Mouse (Mus musculus) CD8-positive naive resting alpha-beta T cell, adult 2 months (primary cell): ENCODE data around the gene Bhlhe40.

Experiments used
- DNase-seq, 2 experiments: peaks; one replicate each; pipeline ENCODE4 v3.0.0; 2022; ENCODE audit warnings: low read depth in 2 of 2, low spot score in 2 of 2

Bhlhe40 gene

DNA sequence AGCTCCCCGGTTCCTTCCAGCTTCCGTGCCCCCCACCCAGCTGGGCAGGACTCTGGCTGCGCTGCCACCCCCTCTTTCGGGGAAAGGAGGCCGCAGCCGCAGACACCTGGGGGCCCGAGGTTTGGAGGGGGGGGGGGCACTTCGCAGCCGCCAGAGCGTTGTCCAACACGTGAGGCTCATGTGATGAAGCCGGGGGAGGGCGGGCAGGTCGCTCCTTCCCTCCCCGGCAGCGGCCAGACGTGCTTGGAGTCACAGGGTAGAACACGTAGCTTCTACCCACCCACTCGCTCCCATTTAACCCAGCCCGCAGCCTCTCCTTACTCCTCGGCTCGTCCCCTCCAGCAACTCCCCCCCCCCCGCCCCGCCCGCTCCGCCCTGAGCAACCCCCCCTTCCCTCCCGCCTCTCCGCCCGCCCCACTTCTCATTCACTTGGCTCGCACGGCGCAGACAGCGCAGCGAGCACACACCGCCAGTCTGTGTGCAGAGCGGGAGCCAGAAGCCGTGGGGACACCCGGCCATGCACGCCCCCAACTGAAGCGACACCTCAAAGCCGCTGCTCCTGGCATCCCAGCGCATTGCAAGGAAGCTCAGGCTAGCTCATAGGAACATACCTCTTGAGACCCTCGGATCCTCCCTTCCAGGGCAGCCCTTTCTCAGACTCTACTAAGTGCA, at the start of gene Bhlhe40:
Gene Bhlhe40, plus strand, starts transcription at position 424 of the 672 bp plus-strand sequence.
- peak; percentile 52 to 60 for DNase-seq

DNA sequence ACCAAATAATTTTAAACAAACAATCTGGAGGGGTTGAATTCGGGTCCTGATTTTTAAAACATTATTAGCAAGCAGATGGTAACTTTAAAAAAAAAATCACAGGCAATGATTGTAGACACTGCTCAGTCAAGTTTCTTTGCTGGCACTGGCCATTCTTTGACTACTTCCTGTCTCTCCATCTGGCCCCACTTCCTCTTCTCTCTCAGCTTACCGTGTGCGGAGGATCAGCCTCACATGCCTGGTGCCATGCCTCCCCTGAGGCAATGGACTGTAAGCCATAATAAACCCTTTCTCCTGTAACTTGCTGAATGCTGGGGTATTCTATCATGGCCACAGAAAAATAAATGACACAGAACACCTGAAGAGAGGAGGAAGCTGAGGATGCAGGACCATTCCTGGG, 48.8 kb upstream of the Bhlhe40 start:
- no peak for DNase-seq

DNA sequence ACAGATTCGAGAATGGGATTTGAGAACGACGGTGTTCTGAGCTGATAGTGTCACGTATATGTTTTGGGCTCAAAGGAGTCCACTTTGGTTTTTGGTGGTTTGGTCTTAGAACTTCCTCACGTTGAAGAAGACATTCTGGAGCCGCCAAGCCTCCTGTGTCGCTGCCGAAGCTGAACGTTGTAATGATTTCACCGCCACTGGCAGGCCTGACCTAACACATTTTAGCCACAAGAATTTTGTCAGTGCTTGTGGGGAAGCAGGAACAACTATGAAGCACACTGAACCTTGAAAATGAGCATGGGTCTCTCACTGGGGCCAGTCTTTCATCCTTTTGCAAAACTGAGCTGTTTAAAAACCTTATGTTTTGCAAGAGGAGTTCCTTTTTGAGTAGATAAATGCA, 42.4 kb upstream of the Bhlhe40 start:
- no peak for DNase-seq

DNA sequence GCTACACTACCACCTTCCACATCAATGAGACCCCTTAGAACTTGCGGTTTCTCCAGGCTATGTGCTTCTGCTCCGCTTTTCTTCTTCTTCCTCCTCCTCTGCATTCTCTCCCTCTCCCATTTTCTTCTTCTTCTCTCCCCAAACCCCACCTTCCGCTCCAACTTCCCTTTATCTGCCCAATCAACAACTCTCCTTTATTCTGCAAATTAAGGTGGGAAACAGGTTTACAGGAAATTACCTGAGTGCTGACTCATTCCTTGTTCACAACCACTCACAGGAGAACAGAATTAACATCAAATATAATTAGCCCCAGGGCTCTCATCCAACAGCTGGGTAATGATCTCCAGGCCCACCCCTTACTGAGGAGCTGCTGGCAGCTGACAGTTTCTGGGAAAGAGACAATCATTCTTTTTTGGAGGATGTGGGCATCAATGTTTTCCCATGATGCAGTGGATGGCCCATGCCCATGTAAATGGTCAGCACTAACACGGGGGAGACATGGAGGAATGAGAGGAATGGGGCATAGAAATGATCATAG, 37.3 kb upstream of the Bhlhe40 start:
- DNase-seq: no peak

DNA sequence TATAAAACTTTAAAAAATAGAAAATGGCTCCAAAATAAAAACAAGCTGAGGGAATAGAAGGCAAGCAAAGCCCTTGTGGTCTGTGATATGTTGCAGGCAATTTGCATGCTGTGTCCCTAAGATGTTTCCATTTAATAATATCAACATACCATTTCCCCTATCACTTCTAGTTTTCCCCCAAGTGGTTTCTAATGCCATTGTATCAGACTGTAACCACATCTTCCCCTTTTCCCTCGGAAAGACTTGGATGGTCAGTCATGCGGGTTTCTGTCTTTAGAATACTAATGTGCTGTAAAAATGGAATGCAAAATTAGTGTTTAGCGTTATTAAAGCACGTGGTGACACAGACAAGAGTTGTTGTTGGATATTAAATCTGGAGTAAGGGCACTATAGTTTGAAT, 35.5 kb upstream of the Bhlhe40 start:
- DNase-seq: no peak

DNA sequence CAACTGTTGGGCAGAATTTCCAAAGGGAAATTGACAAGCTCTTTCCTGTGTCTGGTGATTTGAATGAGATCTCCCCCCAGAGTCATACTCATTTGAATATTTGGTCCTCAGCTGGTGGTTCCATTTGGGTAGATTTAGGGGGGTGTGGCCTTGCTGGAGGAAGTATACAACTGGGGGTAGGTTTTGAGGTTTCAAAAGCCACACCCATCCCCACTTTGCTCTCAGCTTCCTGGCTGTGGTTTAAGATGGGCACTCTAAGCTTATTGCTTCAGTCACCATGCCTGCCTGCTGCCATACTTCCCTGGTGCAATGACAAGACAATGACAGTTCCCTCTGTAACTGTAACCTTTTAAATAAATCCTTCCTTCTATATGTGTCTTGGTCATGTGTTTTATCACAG, 29.7 kb upstream of the Bhlhe40 start:
- peak; percentile 11 to 47 for DNase-seq

DNA sequence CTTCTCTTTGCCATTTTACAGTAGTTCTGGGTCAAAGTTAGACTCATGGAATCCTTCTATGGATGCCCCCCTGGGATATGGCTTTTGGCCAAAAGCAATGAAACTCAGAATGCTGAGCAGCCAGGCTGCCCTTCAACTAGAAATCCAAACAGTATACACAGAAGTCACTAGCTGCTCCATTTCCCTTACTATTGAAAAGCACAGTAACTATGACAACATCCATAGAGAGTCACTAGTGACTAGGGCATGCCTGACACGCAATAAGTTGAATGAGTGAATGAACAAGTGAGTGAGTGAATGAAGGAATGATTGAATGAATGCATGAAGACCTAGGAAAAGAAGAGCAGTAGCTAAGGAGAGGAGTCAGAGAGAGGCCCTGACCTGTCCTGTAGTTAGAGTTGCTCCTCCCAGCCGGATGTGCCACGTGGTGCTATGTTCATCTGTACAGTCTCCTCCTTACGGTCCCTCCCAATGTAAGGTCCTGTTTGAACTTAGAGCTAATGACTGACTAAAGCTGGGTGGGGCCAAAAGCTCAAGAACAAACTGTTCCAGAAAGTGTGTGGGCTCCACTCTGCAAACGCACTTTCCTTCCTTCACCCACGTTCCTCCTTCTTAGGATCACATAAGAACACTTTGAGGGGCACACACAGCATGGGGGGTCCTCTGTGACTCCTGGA, 22.1 kb upstream of the Bhlhe40 start:
- DNase-seq: no peak

DNA sequence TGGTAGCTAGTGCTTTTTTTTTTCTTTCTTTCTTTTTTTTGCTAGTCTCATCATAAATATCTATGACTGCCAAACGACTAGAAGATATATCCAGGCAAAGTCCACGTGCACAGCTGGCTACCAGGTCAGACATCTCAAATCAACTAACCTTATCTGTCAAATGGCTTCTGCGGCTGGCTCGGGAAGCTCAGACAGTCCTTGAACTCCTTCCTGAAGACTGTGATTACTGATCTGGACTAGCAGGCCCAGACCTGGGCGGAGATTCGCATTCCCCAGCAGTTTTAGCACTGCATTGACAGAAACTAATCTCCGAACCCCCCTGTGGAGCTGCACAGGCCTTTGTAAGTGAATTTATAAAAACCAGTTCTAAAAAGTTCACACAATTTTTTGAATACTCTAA, 18.4 kb upstream of the Bhlhe40 start:
- no peak for DNase-seq

DNA sequence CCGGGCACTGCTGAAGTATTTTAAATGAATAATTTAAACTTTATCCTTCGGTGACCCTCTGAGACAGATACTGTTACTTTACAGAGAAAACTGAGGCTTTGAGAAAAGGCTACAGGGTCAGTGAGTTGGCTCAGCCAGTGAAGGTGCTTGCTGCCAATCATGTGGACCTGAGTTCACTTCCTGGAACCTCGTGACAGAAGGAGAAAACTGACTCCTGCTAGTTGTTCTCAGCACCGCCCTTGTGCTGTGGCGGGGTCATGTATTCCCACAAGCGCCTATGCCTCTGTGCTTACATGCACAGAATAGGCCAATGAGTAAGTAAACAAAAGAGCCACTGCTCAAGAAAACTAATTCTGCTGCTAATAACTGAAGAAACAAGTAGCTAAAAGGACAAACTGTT, 17.4 kb upstream of the Bhlhe40 start:
- DNase-seq: no peak

DNA sequence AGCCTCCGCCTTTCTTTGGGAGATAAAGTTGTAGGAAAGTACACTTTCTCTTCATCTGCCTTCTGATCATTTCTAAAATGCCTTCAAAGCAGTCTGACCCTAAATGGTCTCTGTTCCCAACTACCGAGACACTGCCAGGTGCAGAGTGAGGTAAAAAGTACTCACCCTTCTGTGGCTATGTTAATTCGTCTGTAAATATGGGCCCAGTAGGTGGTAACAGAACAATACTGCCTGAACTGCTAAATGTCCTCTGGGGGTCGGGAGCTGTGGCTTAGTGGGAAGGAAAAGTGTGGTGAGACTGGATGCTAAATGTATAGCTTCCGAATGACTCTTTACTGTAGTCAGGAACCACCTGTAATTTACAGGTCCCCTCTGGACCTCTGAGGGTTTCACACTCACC, 16.1 kb upstream of the Bhlhe40 start:
- DNase-seq: no peak

DNA sequence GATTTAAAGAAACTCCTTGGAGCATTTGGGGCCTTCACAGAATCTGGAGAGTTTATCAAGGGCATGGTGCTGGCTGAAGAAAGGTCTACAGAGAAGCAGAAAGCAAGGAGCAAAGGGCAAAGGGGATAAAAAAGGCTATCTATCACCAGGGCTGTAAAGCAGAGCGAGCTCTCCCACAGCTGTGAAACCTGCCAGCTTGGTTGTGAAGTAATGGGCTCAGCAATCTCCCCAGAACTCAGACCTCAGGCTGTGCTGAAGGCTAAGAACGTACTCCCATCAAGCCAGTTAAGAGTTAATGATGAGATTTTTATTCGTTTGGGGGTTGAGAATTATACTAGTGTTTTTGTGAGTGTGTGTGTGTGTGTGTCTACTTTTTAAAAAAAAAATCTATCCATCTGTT, 13.3 kb upstream of the Bhlhe40 start:
- no peak for DNase-seq

DNA sequence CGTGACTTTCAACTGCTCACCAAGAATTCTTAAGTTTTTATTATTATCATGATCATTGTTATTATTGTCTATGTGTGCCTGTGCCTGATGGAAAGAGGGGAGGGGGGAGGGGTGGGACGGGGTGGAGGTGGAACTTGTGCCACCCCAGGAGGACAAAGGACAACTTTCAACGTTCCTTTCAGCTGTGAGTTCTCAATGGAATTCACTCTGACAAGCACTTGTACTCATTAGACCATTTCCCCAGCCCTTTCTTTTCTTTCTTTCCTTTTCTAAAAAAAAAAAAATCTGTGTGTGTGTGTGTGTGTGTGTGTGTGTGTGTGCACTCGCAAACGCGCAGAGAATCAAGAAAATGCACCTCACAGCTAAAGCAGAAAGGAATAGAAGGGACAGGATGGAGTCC, 12.4 kb upstream of the Bhlhe40 start:
- DNase-seq: no peak

DNA sequence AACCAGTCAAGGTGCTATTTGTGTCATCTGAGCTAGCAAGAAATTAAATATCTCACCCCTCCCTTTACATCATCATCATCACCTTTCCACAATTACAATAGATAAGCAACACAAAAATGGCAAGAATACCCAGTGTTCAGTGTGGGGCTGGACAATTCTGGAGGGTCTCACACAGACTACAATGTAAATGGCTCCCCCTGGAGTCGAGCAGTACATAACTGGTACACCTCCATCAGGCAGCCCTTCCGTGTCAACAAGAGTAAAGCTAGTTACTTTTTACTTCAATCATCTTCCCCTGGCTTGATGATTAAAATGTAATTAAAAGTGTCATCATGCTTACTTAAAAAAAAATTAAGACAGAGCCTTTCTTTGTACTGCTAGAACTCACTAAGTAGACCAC, 4.6 kb upstream of the Bhlhe40 start:
- DNase-seq: no peak

DNA sequence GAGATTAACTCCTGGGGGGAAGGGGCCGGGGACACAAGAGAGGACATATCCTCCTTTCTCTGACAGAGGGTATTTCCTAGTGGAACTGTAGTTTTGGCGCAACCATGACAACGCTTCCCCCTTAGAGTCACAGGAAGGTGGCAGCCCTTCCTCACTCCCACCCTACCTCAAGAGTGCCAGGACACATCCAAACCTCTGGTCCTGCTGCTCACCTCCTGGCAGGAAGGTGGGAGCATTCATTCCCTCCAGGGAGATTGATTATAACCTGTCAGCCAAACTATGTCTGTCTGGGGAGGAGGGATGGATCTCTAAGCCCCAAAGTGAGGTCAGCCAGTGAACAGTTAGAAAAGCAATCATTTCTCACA, 2.4 kb upstream of the Bhlhe40 start:
- DNase-seq: no peak

DNA sequence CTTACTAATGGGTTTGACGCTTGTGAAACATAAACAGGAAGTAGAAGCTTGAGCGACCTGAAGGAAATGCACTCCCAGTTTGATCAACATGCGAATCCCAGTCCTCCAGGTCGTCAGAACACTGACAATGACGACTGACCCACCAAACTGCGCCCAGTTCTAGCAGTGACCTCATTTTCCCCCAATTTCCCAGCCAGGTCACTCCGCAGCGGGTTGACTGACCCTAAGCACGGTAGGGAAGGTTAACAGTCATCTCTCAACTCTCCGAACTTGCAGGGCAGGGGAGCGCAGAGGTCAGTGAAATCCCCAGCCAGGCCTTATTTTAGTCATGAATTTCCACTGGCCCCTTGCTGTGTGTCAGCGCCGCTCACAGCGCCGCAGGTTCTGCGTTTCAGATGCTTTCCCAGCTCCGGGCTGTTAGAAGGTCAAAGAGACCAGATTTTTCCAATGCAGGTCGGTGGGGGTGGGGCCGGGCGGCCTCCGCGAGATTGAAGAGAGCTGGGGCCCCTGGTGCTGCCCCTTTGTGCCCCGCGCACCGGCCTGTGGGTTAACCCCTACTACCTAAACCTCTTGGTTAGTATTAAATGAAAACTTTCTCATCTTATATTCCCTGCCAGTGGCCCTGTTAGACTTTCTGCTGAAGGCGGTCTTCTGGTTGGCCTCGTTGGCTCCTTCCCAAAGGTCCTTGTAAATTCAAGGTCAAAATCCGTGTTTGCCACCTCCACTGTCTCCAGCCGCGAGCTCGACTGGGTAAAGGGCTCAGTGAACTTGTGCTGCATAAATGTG, 1.8 kb upstream of the Bhlhe40 start:
- peak in 1 of 2 experiments; percentile 6 for DNase-seq

DNA sequence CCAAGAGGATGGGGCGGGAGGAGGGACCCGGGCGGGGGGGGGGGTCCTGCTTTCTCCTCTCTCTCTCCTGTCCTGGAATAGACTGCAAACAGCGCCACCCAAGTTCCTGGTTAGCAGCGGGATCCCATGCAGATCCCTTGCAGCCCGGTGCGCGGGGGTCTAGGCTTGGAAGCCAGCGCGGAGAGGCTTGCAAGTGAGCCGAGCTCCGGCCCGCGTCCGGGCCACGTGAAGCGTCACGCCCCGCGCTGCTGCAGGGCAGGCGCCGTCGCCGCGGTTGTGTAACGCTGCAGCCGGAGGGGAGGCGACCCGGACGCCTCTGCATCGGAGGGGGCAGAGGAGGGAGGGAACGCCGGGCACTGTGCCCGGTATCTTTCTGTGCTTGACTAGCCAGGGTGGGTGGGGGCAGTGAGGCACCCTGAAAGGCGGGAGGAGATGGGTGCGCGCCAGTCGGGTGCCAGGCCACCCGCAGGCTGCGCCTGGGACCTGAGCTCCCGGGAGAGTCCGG, 1.2 kb upstream of the Bhlhe40 start:
- peak; percentile 21 to 48 for DNase-seq

DNA sequence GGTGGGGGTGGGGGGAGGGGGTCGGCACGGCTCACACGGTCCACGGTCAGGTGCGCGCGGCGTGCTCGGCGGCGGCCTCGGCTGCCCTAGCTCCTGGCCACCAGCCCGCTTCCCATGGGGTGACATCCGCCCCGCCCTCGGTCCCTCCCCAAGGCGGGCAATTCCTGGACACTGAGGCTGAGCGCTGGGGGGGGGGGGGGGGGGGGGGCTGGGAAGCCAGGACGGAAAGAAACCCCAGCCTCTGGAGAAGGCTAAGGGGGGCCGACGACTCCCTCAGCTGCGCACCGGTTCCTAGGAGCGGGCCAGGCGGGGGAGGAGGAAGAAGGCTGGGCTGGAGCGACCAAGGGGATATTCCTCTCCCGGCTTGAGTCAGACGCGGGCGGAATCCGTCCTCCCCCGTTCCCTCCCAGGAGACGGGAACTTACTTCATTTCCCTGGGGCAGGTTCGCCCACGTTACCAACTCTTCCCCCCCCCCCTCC, 663 bp upstream of the Bhlhe40 start:
- DNase-seq: no peak

DNA sequence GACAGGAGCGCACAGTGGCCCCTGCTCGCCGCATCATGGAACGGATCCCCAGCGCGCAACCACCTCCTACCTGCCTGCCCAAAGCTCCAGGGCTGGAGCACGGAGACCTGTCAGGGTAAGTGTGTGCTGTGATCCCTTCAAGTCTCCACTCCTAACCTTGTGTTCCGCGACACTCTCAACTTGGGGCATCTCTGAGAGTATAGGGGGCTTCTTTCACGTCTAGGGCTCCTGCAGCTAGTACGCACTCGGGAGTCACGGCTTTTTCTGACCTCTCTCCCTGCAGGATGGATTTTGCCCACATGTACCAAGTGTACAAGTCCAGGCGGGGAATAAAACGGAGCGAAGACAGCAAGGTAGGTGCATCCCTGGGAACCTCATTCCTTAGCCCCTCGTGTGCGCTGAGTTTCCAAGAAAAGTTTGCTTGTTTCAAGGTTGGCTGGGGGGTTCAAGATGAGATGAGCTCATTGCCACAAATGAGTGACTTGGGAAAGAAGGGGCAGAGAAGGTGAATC, 505 bp downstream of the Bhlhe40 start:
- DNase-seq: no peak

DNA sequence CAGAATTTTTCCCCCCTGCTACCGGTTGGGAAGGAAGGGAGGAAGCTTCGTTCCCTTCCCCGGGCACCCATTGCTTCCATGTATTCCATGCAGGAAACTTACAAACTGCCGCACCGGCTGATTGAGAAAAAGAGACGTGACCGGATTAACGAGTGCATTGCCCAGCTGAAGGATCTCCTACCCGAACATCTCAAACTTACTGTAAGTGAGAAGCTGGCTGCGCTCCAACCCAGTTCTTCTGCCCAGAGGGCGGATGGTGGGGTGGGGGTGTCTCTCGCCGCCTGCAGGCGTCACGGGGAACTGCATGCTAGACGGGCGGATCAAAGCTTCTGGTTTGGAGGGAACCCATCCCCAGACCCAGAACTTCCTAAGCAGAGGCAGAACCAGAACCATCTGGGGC, 983 bp downstream of the Bhlhe40 start:
- DNase-seq: peak; percentile 73 to 79

DNA sequence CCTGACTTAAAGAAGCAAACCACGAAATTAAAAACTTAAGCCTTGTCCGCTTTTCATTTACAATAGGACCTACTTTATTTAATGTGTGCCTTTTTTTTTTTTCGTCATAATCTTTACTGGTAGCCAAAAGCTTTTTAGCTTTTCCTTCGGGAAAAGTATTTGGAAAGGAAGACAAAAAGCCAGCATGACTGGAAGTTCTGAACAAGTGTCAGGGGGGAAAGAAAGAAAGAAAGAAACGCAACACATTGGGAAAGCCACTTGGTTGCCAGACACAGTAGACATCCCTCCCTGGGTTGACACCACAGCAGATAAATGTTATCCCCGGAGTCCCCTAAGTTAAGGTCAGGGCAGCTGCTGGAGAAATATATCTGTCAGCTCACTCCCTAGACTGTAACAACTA, 1.5 kb downstream of the Bhlhe40 start:
- no peak for DNase-seq
